Mouse (Mus musculus) right cerebral cortex, postnatal 14 days (tissue): ENCODE results near the gene Mxi1.
A peak's percentile ranks its signal among the peaks of the same experiment; 100 is the strongest.

Experiments used
- DNase-seq: peaks from one replicate; pipeline ENCODE4 v3.0.0; 2022

The Mxi1 gene

DNA sequence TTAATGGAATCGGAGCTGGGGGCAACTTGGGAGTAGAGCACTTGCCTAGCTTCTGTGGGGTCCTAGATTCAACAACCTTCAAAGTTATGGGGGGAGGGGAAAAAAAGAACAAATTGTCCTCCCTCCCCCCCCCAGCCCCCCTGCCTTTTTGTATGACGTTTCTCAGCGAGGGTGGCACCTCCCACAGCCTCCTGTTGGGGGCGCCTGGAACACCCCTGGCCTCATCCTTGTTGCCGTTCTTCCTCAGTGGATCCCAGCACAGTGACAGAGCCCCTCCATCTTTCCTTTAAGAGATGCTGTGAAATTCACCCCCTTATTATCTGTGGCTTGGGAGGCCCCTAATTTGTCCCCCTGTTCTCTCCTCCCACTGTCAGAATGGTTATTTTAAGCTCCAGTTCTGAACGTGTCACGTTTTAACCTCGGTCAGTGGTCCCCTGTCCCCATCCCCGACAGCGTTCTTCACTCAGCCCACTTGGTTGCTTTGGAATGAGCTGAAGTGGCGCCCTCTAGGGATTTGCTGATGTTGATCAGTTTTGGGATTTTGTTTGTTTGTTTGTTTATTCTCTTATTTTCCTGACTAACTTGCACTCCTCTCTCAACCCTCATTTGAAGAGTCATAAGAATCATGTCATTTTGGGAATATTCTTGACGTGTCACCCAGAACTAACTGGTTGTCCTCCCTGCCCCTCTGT lies 92.6 kb downstream of the Mxi1 start:
- no peak for DNase-seq

DNA sequence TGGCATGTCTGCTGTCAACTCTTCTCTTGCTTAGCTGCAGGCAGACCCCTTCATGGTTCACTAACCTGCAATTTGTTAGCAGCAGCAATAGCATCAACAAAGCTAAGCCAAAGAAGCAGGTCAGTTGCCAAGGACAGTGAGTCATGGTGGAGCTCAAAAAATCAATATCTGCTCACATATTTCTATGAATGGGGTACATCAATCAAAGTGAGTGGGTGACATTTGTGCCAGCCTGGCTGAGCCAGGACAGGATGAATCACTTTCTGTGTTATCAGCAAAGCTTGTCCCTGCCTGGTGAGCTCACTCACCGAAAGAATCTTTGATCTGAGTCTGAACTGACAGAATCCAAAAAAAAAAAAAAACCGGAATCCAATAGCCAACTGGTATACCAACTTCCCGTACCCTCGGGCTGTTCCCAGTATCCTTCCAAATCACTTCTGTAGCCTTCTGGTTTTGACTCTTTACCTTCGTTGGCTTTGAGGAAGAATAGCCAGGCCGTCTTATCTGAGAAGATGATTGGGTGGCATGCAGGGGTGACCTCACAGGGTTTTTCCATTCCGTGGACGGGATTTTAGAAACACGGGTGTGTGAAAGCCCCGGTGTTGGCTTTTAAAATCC lies 94.0 kb downstream of the Mxi1 start:
- DNase-seq: no peak

- DNase-seq: no peak
Observed at GRCm38 (mm10) chr19:53404837-53405356, 94.6 kb downstream of the Mxi1 start.

DNA sequence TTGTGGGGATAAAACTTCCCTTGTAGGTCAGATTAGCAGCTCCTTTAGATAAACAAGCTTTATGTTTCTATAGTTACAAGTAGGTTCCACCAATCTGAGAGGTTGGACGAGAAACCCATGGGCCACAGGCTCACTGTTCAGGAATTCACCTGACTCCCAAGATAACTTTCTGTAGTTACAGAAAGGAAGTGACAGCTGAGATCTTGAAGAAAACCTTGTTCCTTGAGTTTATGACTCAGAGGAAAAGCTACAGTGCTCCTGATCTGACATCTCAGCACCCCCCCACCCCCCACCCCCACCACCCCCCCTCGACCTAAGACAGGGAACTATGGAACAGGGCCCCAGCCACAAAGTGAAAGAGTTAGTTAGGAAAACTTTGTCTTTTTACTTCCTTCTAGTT lies 95.5 kb downstream of the Mxi1 start:
- DNase-seq: no peak

- DNase-seq: no peak
Observed at GRCm38 (mm10) chr19:53407350-53407749, 97.0 kb downstream of the Mxi1 start.

DNA sequence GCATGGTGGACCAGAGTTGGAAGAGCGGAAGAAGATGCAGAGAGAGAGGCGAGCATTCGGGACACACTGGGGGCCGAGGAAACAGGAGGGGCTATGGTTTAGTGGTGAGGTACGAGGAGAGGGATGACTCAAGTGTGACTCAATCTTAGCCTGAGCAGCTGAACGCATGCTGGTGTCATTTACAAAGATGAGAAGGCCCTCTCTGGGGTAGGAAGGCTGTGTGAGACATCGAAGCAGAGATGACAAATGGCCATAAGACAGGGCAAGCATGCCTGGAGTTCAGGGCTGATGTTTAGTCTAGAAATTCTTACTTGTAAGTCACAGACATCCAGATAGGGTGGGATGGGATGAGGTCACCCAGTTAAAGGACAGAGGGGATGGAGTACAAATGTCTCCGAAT lies 98.1 kb downstream of the Mxi1 start:
- no peak for DNase-seq

DNA sequence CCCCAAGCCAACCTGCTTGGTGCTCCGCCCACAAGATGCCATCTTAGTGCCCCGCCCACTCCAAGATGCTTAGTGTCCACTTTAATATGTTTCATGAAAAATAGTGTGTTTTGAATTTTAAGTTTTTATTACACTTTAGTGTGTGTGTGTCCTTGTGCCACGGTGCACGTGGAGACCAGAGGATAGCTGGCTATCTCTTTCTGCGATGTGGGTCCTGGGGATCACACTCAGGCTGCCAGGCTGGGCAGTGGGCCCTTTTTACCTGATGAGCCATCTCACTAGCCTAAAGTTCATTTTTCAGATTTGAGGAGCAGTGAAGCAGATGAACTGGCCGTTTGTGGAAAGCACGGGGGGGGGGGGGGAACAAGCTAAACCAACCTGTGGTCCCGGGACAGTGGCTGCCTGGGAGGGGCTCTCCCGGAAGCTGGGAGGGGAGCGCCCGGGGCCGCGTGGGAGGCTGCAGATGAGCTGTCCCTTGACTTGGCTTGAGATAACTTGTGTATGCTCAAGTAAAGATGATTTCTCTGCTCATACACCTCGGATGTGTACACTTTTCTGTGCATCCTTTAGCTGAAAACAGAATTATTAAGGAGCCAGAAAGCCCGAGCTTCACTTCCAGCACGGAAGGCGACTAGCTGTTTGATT lies 99.5 kb downstream of the Mxi1 start:
- DNase-seq: no peak

DNA sequence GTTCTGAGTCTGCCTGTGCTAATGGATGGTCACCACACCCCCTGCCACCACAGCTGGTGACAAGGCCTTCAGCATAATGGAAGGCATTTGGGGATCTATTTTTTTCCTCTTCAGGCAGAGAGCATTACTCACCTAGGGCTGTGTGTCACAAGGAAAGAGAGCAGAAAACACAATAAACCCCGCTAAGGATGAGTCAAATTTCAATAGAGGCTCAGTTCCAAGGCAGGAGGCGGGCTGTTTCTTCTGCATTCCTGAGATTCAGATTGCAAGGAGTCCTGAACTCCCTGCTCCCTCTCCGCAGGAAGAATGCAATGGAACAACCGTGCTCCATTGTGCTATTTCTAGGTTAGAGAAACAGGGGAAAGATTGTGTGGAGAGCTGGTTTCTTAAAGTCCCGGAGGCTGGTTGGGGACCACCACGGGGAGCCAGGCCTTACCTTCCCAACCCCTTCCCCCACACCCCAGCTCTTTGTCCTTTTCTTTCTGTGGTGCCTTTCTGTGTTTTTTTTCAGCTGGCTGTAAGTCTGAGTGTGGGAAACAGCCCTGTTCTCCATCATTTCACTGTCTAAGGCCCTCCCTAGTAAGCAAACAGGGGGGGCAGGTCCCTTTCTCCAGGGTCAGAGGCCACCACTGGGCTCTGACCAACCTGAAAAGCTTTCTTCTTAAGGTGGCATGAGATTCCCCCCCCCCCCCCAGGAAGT lies 102.0 kb downstream of the Mxi1 start:
- no peak for DNase-seq

GRCm38 (mm10) chr19:53413617-53414380 lies 103.5 kb downstream of the Mxi1 start:
- DNase-seq: no peak

DNA sequence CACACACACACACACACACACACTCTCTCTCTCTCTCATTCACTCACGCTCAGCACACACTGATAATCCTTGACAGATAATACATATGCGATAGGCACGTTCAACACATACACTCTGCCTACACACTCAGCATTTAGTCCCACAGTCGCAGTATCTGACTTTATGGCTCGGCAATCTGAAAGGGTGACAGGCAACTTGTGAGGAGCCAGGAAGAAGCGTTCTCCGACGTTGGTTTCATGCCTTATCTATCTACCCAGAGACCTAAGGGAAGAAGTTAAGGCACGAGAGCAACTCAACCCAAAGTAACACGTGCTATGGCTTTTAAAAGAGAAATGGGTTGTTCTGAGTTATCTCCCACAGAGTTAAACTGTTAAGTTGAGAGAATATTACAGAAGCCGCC lies 104.3 kb downstream of the Mxi1 start:
- no peak for DNase-seq

GRCm38 (mm10) chr19:53415198-53415597 lies 104.9 kb downstream of the Mxi1 start:
- DNase-seq: no peak

GRCm38 (mm10) chr19:53419834-53420233 lies 109.5 kb downstream of the Mxi1 start:
- peak; percentile 41 for DNase-seq

- peak; percentile 57 for DNase-seq
Observed at GRCm38 (mm10) chr19:53420924-53421582, 110.7 kb downstream of the Mxi1 start.

DNA sequence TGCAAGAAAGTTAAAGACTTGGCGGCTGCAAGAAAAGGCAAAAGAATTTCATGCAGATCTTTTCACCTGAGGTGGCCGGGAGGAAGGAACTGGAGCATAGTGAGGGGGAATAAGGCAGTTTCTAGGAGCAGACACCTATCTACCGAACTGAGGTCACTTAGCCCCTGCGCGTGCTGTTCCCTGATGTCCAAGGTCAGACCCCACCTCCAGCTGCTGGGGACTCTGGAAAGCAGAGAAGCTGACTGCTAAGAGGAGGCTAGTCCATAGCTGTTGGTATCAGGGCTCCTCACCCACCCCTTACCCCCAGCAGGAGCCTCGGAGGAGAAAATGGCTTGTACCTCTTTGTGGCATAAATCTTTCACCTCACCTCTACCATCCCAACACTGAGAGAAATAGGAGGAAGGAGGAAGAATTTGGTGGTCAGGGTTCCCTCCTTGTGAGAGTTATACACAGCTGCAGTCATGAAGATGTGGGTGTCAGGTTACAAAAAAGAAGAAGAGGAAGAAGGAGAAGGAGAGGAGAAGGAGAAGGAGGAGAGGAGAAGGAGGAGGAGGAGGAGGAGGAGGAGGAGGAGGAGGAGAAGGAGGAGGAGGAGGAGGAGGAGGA lies 111.4 kb downstream of the Mxi1 start:
- DNase-seq: no peak

DNA sequence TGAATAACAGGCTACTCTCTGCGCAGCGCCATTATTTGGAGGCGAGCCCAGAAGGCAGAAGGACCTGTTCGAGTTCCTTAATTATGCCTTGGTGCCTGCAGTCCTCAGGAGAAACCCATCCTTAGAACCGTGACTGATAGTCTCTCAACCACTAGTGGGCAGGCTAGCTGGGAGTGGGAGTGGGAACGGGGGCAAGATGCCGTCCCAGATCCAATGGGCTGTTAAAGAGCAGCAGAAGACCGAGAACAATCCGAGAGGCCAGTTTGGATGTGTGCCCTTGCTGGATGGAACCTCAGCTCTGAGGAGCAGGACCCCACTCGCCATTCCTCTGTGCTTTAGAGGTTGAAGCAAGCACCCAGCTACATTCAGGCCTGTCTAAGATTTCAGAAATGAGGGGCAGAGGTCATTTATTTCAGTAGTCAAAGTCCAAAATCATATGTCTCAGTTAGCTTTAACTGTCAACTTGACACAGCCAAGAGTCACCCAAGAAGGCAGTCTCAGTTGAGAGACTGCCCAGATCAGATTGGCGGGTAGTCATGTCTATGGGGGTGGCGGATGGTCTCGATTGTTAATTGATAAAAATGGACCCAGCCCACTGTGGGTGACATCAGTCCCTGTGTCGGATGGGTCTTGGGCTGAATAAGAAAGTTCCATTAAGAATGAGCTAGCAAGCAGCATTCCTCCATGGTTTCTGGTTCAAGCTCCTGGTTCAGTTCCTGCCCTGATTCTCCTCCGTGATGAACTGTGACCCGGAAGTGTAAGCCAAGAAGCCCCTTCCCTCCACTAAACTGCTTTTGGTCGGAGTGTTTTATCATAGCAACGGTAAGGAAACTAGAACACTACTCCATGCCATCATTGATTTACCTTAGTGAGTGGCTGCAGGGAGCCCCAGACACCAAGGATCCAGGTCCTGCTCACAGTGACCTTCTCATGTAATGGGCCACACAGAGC lies 112.3 kb downstream of the Mxi1 start:
- DNase-seq: no peak

DNA sequence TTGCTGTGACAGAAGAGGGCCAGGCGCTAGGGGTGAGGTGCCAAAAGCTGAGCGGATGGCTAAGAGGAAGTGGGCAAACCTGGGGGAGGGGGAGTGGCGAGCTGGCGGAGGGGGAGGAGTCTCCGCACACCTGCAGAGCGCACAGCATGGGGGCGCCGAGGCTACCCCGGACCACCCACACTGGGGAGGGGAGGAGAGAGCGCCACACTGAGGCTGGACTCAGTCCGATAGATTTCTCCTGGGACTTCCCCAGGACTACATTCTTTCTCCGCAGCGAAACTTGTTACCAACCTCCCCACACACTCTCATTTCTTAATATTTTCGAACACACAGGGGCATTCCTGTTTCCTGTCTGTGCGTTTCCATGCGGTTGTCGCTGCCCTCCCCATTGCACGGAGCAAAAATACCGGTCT lies 113.0 kb downstream of the Mxi1 start:
- DNase-seq: no peak

- DNase-seq: no peak
Observed at GRCm38 (mm10) chr19:53423816-53424465, 113.6 kb downstream of the Mxi1 start.

DNA sequence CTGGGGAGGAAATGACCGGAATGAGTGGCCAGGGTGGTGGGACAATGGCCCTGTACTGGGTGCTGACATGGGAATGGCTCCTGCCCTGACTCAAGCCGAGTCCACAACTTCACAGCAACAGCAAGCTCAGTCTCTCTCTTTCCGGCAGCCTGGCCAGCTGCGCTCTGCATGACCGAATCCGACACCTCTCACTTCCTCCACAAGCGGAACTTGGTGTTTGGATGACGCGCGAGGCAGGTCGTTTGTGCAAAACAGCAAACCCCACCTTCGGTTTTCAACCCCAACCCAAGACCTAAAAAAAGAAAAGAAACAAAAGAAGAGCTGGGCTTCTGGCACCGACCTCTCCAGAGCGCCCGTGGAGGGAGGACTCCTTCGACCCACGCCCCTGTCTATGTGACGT lies 114.3 kb downstream of the Mxi1 start:
- DNase-seq: no peak
